In the genomic region with DNA sequence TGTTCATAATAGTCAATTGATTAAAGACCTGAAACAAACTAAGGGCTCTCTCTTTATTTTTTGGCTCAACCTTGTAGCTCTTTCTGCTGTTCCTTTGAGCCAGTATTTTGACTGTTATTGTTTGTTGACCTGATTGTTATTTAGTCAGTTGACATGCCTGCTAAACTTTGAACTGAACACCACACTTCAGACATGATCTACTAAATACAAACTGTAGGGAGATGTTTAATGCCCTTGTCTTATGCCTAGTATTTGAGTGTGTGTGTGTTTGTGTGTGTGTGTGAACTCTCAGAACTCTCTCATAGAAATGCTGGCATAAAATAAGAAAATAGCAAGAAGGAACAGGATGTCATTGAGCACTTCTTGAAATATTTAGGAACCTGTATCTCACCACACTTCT, we compare ENCODE assay signal across 26 mouse cellular contexts. TPM values are rescaled to one million over a fixed set of nuclear protein-coding genes. Genes with fewer than 3 reads are reported as not detected.
DNase-seq lines count a peak whose midpoint lies in the region; ATAC-seq and TF ChIP-seq lines count a peak whose summit lies in the region.
"Had no signal": no experiment of that assay in that cellular context is flagged by ENCODE, and none has a peak within 500 bp of the region (broad histone marks: within the 10 kb centered on the region; RNA-seq: fewer than 3 reads in every experiment).

No protein-coding gene starts in this region.

- no peaks in the 10 kb centered on the region for H3K27me3 ChIP-seq in forebrain, embryonic 13.5 days
- H3K27me3 ChIP-seq in forebrain, postnatal 0 days (ENCODE audit: insufficient read depth, low read length): no peaks in the 10 kb centered on the region
- H3K27me3 ChIP-seq in midbrain, embryonic 11.5 days (ENCODE audit: control insufficient read depth, insufficient read depth, low read length): no peaks in the 10 kb centered on the region
- H3K27me3 ChIP-seq in midbrain, embryonic 16.5 days (ENCODE audit: control insufficient read depth, insufficient read depth, low read depth, low read length): no peaks in the 10 kb centered on the region
- H3K27me3 ChIP-seq in forebrain, embryonic 14.5 days (replicated peaks; ENCODE audit: control insufficient read depth, insufficient read depth, low read length): no peaks in the 10 kb centered on the region
- H3K27me3 ChIP-seq: heart, embryonic 12.5 days; heart, embryonic 15.5 days; hindbrain, embryonic 15.5 days had no signal

- no peak for DNase-seq in forebrain, postnatal 0 days
- peak; percentile 86 for DNase-seq in midbrain, embryonic 11.5 days (ENCODE audit: low spot score, missing footprints)
- no peak for DNase-seq in forebrain, embryonic 14.5 days (ENCODE audit: low spot score)
- no peak for DNase-seq in spleen, postnatal 36 days (ENCODE audit: low spot score in 2 of 2)
- DNase-seq: adrenal gland, adult 2 months; adrenal gland, postnatal 14 days; cerebellum, adult 18-20 months; cerebellum, adult 9-10 months; gastrocnemius, postnatal 25 days; heart, adult 18-20 months; heart, postnatal 10 days; heart, postnatal 36 days; kidney, adult 2 months had no signal

- H3K9ac ChIP-seq in forebrain, embryonic 13.5 days: no peak overlapping the region
- no peak overlapping the region for H3K9ac ChIP-seq in forebrain, postnatal 0 days
- no peak overlapping the region for H3K9ac ChIP-seq in midbrain, embryonic 11.5 days (ENCODE audit: low read length)
- no peak overlapping the region for H3K9ac ChIP-seq in midbrain, embryonic 16.5 days (ENCODE audit: low read depth, low read length)
- no peak overlapping the region for H3K9ac ChIP-seq in forebrain, embryonic 14.5 days (ENCODE audit: low read length)
- H3K9ac ChIP-seq: heart, embryonic 12.5 days; heart, embryonic 15.5 days; hindbrain, embryonic 15.5 days had no signal

- H3K36me3 ChIP-seq in forebrain, embryonic 13.5 days (ENCODE audit: poor library complexity, severe bottlenecking): no peaks in the 10 kb centered on the region
- H3K36me3 ChIP-seq in forebrain, postnatal 0 days (ENCODE audit: insufficient read depth): no peaks in the 10 kb centered on the region
- no peaks in the 10 kb centered on the region for H3K36me3 ChIP-seq in midbrain, embryonic 11.5 days (ENCODE audit: control insufficient read depth, insufficient read depth, low read length)
- H3K36me3 ChIP-seq in midbrain, embryonic 16.5 days (ENCODE audit: control insufficient read depth, insufficient read depth, low read length): no peaks in the 10 kb centered on the region
- H3K36me3 ChIP-seq in forebrain, embryonic 14.5 days (ENCODE audit: control insufficient read depth, insufficient read depth, low read length): no peaks in the 10 kb centered on the region
- H3K36me3 ChIP-seq: heart, embryonic 12.5 days; heart, embryonic 15.5 days; hindbrain, embryonic 10.5 days; hindbrain, embryonic 15.5 days had no signal

- peak; percentile 50; the same call in 1 of the 2 replicates for ATAC-seq in forebrain, embryonic 13.5 days
- ATAC-seq in forebrain, postnatal 0 days: no peak
- ATAC-seq in midbrain, embryonic 11.5 days (ENCODE audit: low FRiP score): peak; percentile 41; the same call in 1 of the 2 replicates
- ATAC-seq in midbrain, embryonic 16.5 days: no peak
- ATAC-seq in forebrain, embryonic 14.5 days: peak; percentile 51
- ATAC-seq: CD4-positive, CD25-positive, alpha-beta regulatory T cell, adult 4 months; intestine, postnatal 0 days; Patski had no signal

- H3K4me3 ChIP-seq in forebrain, embryonic 13.5 days: no peak overlapping the region
- no peak overlapping the region for H3K4me3 ChIP-seq in forebrain, postnatal 0 days (ENCODE audit: low read depth, low read length)
- H3K4me3 ChIP-seq in midbrain, embryonic 11.5 days (ENCODE audit: low read depth, low read length): no peak overlapping the region
- no peak overlapping the region for H3K4me3 ChIP-seq in midbrain, embryonic 16.5 days (ENCODE audit: low read depth, low read length)
- no peak overlapping the region for H3K4me3 ChIP-seq in forebrain, embryonic 14.5 days (ENCODE audit: low read depth, low read length)
- H3K4me3 ChIP-seq: heart, embryonic 12.5 days; heart, embryonic 15.5 days; hindbrain, embryonic 10.5 days; hindbrain, embryonic 15.5 days had no signal

- peak overlapping the region; percentile 20; the same call in 1 of the 2 replicates for H3K4me2 ChIP-seq in forebrain, embryonic 13.5 days
- H3K4me2 ChIP-seq in forebrain, postnatal 0 days (ENCODE audit: low read depth): no peak overlapping the region
- no peak overlapping the region for H3K4me2 ChIP-seq in midbrain, embryonic 11.5 days
- no peak overlapping the region for H3K4me2 ChIP-seq in midbrain, embryonic 16.5 days (ENCODE audit: low read length)
- no peak overlapping the region for H3K4me2 ChIP-seq in forebrain, embryonic 14.5 days (ENCODE audit: low read length)
- H3K4me2 ChIP-seq: heart, embryonic 12.5 days; heart, embryonic 15.5 days had no signal

- H3K4me1 ChIP-seq in forebrain, embryonic 13.5 days: peaks cover 15% of the 10 kb centered on the region
- peaks cover 6% of the 10 kb centered on the region; the same call in 1 of the 2 replicates for H3K4me1 ChIP-seq in forebrain, postnatal 0 days (ENCODE audit: insufficient read depth)
- H3K4me1 ChIP-seq in midbrain, embryonic 11.5 days (ENCODE audit: control insufficient read depth, insufficient read depth, low read length): peaks cover 6% of the 10 kb centered on the region
- 0 out of 2 replicates have a peak, but pooled peaks cover 3% of the 10 kb centered on the region for H3K4me1 ChIP-seq in midbrain, embryonic 16.5 days (ENCODE audit: control insufficient read depth, insufficient read depth, low read length)
- H3K4me1 ChIP-seq in forebrain, embryonic 14.5 days (ENCODE audit: control insufficient read depth, insufficient read depth, low read length): peaks cover 6% of the 10 kb centered on the region; the same call in 1 of the 2 replicates
- H3K4me1 ChIP-seq: heart, embryonic 12.5 days; heart, embryonic 15.5 days; hindbrain, embryonic 15.5 days had no signal

- no peak overlapping the region for H3K27ac ChIP-seq in forebrain, embryonic 13.5 days
- no peak overlapping the region for H3K27ac ChIP-seq in forebrain, postnatal 0 days (ENCODE audit: low read depth, low read length)
- H3K27ac ChIP-seq in midbrain, embryonic 11.5 days (ENCODE audit: low read depth, low read length): no peak overlapping the region
- H3K27ac ChIP-seq in midbrain, embryonic 16.5 days (ENCODE audit: low read length): no peak overlapping the region
- no peak overlapping the region for H3K27ac ChIP-seq in forebrain, embryonic 14.5 days (ENCODE audit: low read depth, low read length)
- H3K27ac ChIP-seq: heart, embryonic 15.5 days; hindbrain, embryonic 10.5 days; hindbrain, embryonic 15.5 days had no signal

- H3K9me3 ChIP-seq in forebrain, embryonic 13.5 days (replicated peaks): no peaks in the 10 kb centered on the region
- no peaks in the 10 kb centered on the region for H3K9me3 ChIP-seq in forebrain, postnatal 0 days (ENCODE audit: low read length)
- no peaks in the 10 kb centered on the region for H3K9me3 ChIP-seq in midbrain, embryonic 11.5 days (ENCODE audit: control insufficient read depth, low read length)
- H3K9me3 ChIP-seq in midbrain, embryonic 16.5 days (replicated peaks; ENCODE audit: control insufficient read depth, low read length, poor library complexity, severe bottlenecking): no peaks in the 10 kb centered on the region
- H3K9me3 ChIP-seq in forebrain, embryonic 14.5 days (replicated peaks; ENCODE audit: control insufficient read depth, low read length): no peaks in the 10 kb centered on the region
- H3K9me3 ChIP-seq: heart, embryonic 12.5 days; heart, embryonic 15.5 days; hindbrain, embryonic 10.5 days; hindbrain, embryonic 15.5 days had no signal

- no peak for TF ChIP-seq CTCF in forebrain, postnatal 0 days (IDR thresholded peaks at IDR 0.05; ENCODE audit: low read depth)

RNA-seq across cellular contexts. Expression of gene Rgs13, which starts 0.4 kb away (rescaled TPM):
- 3.3 and 3.9 TPM in 2 replicates for polyA plus RNA-seq in forebrain, embryonic 13.5 days (2015; fragmentation: Nextera tagmentation; extraction: Ambion mirVana)
- 0.62 and 1.5 TPM in 2 replicates for total RNA-seq in forebrain, postnatal 0 days (2014; rRNA removed)
- 0.98 and 1.3 TPM in 2 replicates for polyA plus RNA-seq in forebrain, postnatal 0 days (2015; fragmentation: Nextera tagmentation; extraction: Ambion mirVana)
- polyA plus RNA-seq in midbrain, embryonic 11.5 days (2014; fragmentation: Nextera tagmentation; extraction: Ambion mirVana): 4.1 and 4.7 TPM in 2 replicates
- 0.79 and 1.5 TPM in 2 replicates for polyA plus RNA-seq in midbrain, embryonic 16.5 days (2015; fragmentation: Nextera tagmentation; extraction: Ambion mirVana)
- 2.3 and 2.7 TPM in 2 replicates for polyA plus RNA-seq in forebrain, embryonic 14.5 days (2014; fragmentation: Nextera tagmentation; extraction: Ambion mirVana)
- total RNA-seq: adrenal gland, adult 2 months; adrenal gland, postnatal 14 days; gastrocnemius, adult 8-10 months; heart, adult 18-20 months; heart, postnatal 10 days; heart, postnatal 36 days had no signal
- polyA plus RNA-seq: adrenal gland, adult 2 months; C2C12; gonadal fat pad, adult 2 months; heart, embryonic 12.5 days; intestine, embryonic 14.5 days; kidney, adult 2 months; Patski had no signal

Comparison
In these comparisons a context has a peak if more than half of its experiments do, and no peak if none do; other contexts are left out.
1. ATAC-seq: peak in forebrain, embryonic 13.5 days (single experiment), midbrain, embryonic 11.5 days (single experiment) and forebrain, embryonic 14.5 days (single experiment); none in forebrain, postnatal 0 days (single experiment) and midbrain, embryonic 16.5 days (single experiment).